Mouse (Mus musculus) hindbrain, embryonic 15.5 days (tissue): ENCODE data around the gene Prdm16. TPM values are rescaled to one million over a fixed set of nuclear protein-coding genes. Genes with fewer than 3 reads are reported as not detected.
A peak's percentile ranks its signal among the peaks of the same experiment; 100 is the strongest.

Source experiments
- ATAC-seq: fragments of 200-750 bp; cut with Nextera tagmentation; 2 replicates; pipeline ENCODE4 v1.8.0; 2017; ENCODE audit warnings: low read depth, moderate number of reproducible peaks, moderate TSS enrichment; ENCODE audit not compliant: low FRiP score
- H3K27ac ChIP-seq: fragments of 300-500 bp; sonication (generic); replicated peaks from 2 replicates; pipeline ENCODE4 v1.5.1; 2015; ENCODE audit warnings: mild to moderate bottlenecking, inconsistent platforms
- H3K27me3 ChIP-seq: fragments of 300-500 bp; sonication (generic); 2 replicates; pipeline ENCODE4 v1.6.1; 2015; ENCODE audit warnings: control low read depth, inconsistent platforms
- H3K36me3 ChIP-seq: fragments of 300-500 bp; sonication (generic); 2 replicates; pipeline ENCODE4 v1.6.1; 2015; ENCODE audit warnings: control low read depth, inconsistent platforms
- H3K4me1 ChIP-seq: fragments of 300-500 bp; sonication (generic); replicated peaks from 2 replicates; pipeline ENCODE4 v1.6.1; 2015; ENCODE audit warnings: control low read depth, inconsistent platforms
- H3K4me2 ChIP-seq: fragments of 300-500 bp; sonication (generic); 2 replicates; pipeline ENCODE4 v1.6.1; 2015; ENCODE audit warnings: moderate library complexity, mild to moderate bottlenecking, inconsistent platforms
- H3K4me3 ChIP-seq: fragments of 300-500 bp; sonication (generic); 2 replicates; pipeline ENCODE4 v1.5.1; 2015; ENCODE audit warnings: mild to moderate bottlenecking, inconsistent platforms
- H3K9ac ChIP-seq: fragments of 300-500 bp; sonication (generic); 2 replicates; pipeline ENCODE4 v1.6.1; 2015; ENCODE audit warnings: inconsistent platforms
- H3K9me3 ChIP-seq: fragments of 300-500 bp; sonication (generic); 2 replicates; pipeline ENCODE4 v1.6.1; 2016; ENCODE audit warnings: control low read depth, inconsistent platforms
- WGBS: fragments of 180-500 bp; shearing (Covaris S2); methylation state at CpG from one replicate; pipeline ENCODE4 v1.1.7; 2015; 5-methylcytosine and 5-hydroxymethylcytosine counted together
- polyA plus RNA-seq: library from polyadenylated mRNA; unstranded; fragments of >200 nt; fragmentation: Nextera tagmentation; extraction: Ambion mirVana; gene quantifications from 2 replicates; pipeline ENCODE4 v1.2.1, GENCODE M21; 2015

Gene Prdm16
- polyA plus RNA-seq, 1 experiment from 2014 or later, result 16.2 TPM

- H3K36me3 ChIP-seq, result no peaks in the 10 kb centered on the region
- no peaks in the 10 kb centered on the region for H3K9me3 ChIP-seq
- no peak overlapping the region for H3K4me3 ChIP-seq
- peak overlapping the region; percentile 47 for H3K27ac ChIP-seq
- no peak for ATAC-seq
- peaks cover 50% of the 10 kb centered on the region for H3K27me3 ChIP-seq
- no peak overlapping the region for H3K4me2 ChIP-seq
- H3K9ac ChIP-seq, result no peak overlapping the region
- 38% methylated on average over 9 of the region's 9 CpGs for WGBS
- peaks cover 65% of the 10 kb centered on the region for H3K4me1 ChIP-seq
Measured at GRCm38 (mm10) chr4:154500695-154501094, 136.0 kb downstream of the Prdm16 start.

GRCm38 (mm10) chr4:154499701-154500523, 136.8 kb downstream of the Prdm16 start:
- peaks cover 49% of the 10 kb centered on the region for H3K27me3 ChIP-seq
- H3K4me2 ChIP-seq, result peak overlapping the region; percentile 27; the same call in 1 of the 2 replicates
- H3K27ac ChIP-seq, result peak overlapping the region; percentile 47
- H3K9me3 ChIP-seq, result no peaks in the 10 kb centered on the region
- WGBS, result 14% methylated on average over 28 of the region's 29 CpGs
- H3K4me1 ChIP-seq, result peaks cover 65% of the 10 kb centered on the region
- ATAC-seq, result peak; percentile 86
- no peak overlapping the region for H3K4me3 ChIP-seq
- H3K36me3 ChIP-seq, result no peaks in the 10 kb centered on the region
- no peak overlapping the region for H3K9ac ChIP-seq

GRCm38 (mm10) chr4:154497423-154498175, 139.1 kb downstream of the Prdm16 start:
- no peak for ATAC-seq
- 0 out of 2 replicates have a peak overlapping the region, but pooled peaks have one; percentile 7 for H3K27ac ChIP-seq
- H3K4me2 ChIP-seq, result no peak overlapping the region
- no peak overlapping the region for H3K9ac ChIP-seq
- H3K27me3 ChIP-seq, result peaks cover 65% of the 10 kb centered on the region
- no peaks in the 10 kb centered on the region for H3K9me3 ChIP-seq
- H3K36me3 ChIP-seq, result no peaks in the 10 kb centered on the region
- peaks cover 66% of the 10 kb centered on the region for H3K4me1 ChIP-seq
- H3K4me3 ChIP-seq, result no peak overlapping the region
- 45% methylated on average over 4 of the region's 4 CpGs for WGBS

- Histone ChIP-seq H3K36me3 (no peaks in the 10 kb centered on the region), H3K9me3 (no peaks in the 10 kb centered on the region), H3K27ac (0 out of 2 replicates have a peak overlapping the region, but pooled peaks have one; percentile 7), H3K4me1 (peaks cover 63% of the 10 kb centered on the region), H3K4me2 (no peak overlapping the region), H3K9ac (no peak overlapping the region), H3K4me3 (no peak overlapping the region), H3K27me3 (peaks cover 65% of the 10 kb centered on the region)
- peak; percentile 55; the same call in 1 of the 2 replicates for ATAC-seq
- WGBS, result 14% methylated on average over 7 of the region's 7 CpGs
Measured at GRCm38 (mm10) chr4:154496991-154497390, 139.7 kb downstream of the Prdm16 start.

GRCm38 (mm10) chr4:154496522-154496921, 140.2 kb downstream of the Prdm16 start:
- H3K4me1 ChIP-seq, result peaks cover 63% of the 10 kb centered on the region

GRCm38 (mm10) chr4:154493996-154494395, 142.7 kb downstream of the Prdm16 start:
- Histone ChIP-seq H3K4me1 (peaks cover 41% of the 10 kb centered on the region), H3K9me3 (no peaks in the 10 kb centered on the region), H3K9ac (no peak overlapping the region), H3K27me3 (peaks cover 66% of the 10 kb centered on the region), H3K36me3 (no peaks in the 10 kb centered on the region), H3K27ac (no peak overlapping the region), H3K4me3 (no peak overlapping the region), H3K4me2 (no peak overlapping the region)
- WGBS, result 67% methylated on average over 4 of the region's 4 CpGs
- ATAC-seq, result no peak

More at GRCm38 (mm10) chr4:154496522-154496921, 140.2 kb downstream of the Prdm16 start:
- H3K9me3 ChIP-seq, result no peaks in the 10 kb centered on the region
- WGBS, result 88% methylated on average over 5 of the region's 5 CpGs
- peaks cover 63% of the 10 kb centered on the region for H3K27me3 ChIP-seq
- H3K36me3 ChIP-seq, result no peaks in the 10 kb centered on the region
- H3K27ac ChIP-seq, result no peak overlapping the region
- no peak for ATAC-seq
- no peak overlapping the region for H3K4me3 ChIP-seq
- no peak overlapping the region for H3K9ac ChIP-seq
- H3K4me2 ChIP-seq, result no peak overlapping the region

GRCm38 (mm10) chr4:154492714-154493121, 144.0 kb downstream of the Prdm16 start:
- Histone ChIP-seq H3K27me3 (peaks cover 68% of the 10 kb centered on the region), H3K9ac (no peak overlapping the region)
- 37% methylated on average over 11 of the region's 11 CpGs for WGBS

GRCm38 (mm10) chr4:154492268-154492667, 144.4 kb downstream of the Prdm16 start:
- Histone ChIP-seq H3K4me2 (no peak overlapping the region), H3K4me3 (no peak overlapping the region), H3K9ac (no peak overlapping the region), H3K9me3 (no peaks in the 10 kb centered on the region), H3K36me3 (no peaks in the 10 kb centered on the region), H3K4me1 (peaks cover 34% of the 10 kb centered on the region), H3K27me3 (peaks cover 68% of the 10 kb centered on the region), H3K27ac (no peak overlapping the region)
- 67% methylated on average over 7 of the region's 7 CpGs for WGBS
- ATAC-seq, result no peak

More at GRCm38 (mm10) chr4:154492714-154493121, 144.0 kb downstream of the Prdm16 start:
- Histone ChIP-seq H3K4me1 (peaks cover 39% of the 10 kb centered on the region), H3K4me3 (no peak overlapping the region), H3K36me3 (no peaks in the 10 kb centered on the region), H3K4me2 (no peak overlapping the region), H3K27ac (no peak overlapping the region), H3K9me3 (no peaks in the 10 kb centered on the region)
- no peak for ATAC-seq

GRCm38 (mm10) chr4:154488031-154488430, 148.6 kb downstream of the Prdm16 start:
- H3K36me3 ChIP-seq, result no peaks in the 10 kb centered on the region
- 42% methylated on average over 5 of the region's 5 CpGs for WGBS
- no peak overlapping the region for H3K27ac ChIP-seq
- H3K4me1 ChIP-seq, result peaks cover 19% of the 10 kb centered on the region
- no peak overlapping the region for H3K4me2 ChIP-seq
- no peak overlapping the region for H3K4me3 ChIP-seq
- peaks cover 70% of the 10 kb centered on the region for H3K27me3 ChIP-seq
- H3K9me3 ChIP-seq, result no peaks in the 10 kb centered on the region
- ATAC-seq, result no peak
- no peak overlapping the region for H3K9ac ChIP-seq

- no peak overlapping the region for H3K9ac ChIP-seq
- H3K27me3 ChIP-seq, result peaks cover 74% of the 10 kb centered on the region
- 87% methylated on average over 14 of the region's 14 CpGs for WGBS
- ATAC-seq, result no peak
- H3K4me1 ChIP-seq, result 0 out of 2 replicates have a peak, but pooled peaks cover 6% of the 10 kb centered on the region
- no peak overlapping the region for H3K4me3 ChIP-seq
- H3K9me3 ChIP-seq, result no peaks in the 10 kb centered on the region
- H3K4me2 ChIP-seq, result no peak overlapping the region
- H3K36me3 ChIP-seq, result no peaks in the 10 kb centered on the region
- H3K27ac ChIP-seq, result no peak overlapping the region
Measured at GRCm38 (mm10) chr4:154482695-154483094, 154.0 kb downstream of the Prdm16 start.

GRCm38 (mm10) chr4:154481771-154482637, 154.7 kb downstream of the Prdm16 start:
- H3K4me2 ChIP-seq, result no peak overlapping the region
- no peak overlapping the region for H3K9ac ChIP-seq
- no peak overlapping the region for H3K27ac ChIP-seq
- no peak; the same call in 1 of the 2 replicates for ATAC-seq
- 61% methylated on average over 14 of the region's 14 CpGs for WGBS
- no peaks in the 10 kb centered on the region for H3K36me3 ChIP-seq
- no peak overlapping the region for H3K4me3 ChIP-seq
- peaks cover 74% of the 10 kb centered on the region for H3K27me3 ChIP-seq
- H3K9me3 ChIP-seq, result no peaks in the 10 kb centered on the region
- 0 out of 2 replicates have a peak, but pooled peaks cover 6% of the 10 kb centered on the region for H3K4me1 ChIP-seq
